Mouse (Mus musculus) c-Kit-negative CD71-positive TER-119-positive erythroid progenitor cells, embryonic 14.5 days (primary cell): ENCODE data around the gene H2-Eb1.
A peak's percentile ranks its signal among the peaks of the same experiment; 100 is the strongest.

Experiments
- DNase-seq: peaks from one replicate; pipeline ENCODE4 v3.0.0-alpha.2; 2013; ENCODE audit warnings: low read depth, low spot score

Gene H2-Eb1

DNA sequence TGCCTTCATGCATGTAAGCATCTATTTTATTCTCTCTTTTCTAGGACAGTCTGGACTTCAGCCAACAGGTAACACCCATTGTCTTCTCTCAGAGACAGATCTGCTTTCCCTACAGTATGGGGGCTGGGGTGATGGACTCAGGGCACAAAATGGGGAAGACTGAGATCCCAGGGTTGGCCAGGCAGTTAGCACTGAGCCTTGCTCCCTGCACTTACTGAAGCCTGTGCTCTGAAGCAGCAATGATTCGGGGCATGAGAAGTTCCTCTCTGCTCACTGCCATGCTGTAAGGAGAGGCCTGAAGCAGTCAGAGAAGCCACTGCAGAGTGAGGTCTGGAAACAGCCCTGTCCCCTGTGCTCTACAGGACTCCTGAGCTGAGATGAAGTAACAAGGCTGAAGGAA lies 9.8 kb downstream of the H2-Eb1 start:
- no peak for DNase-seq

DNA sequence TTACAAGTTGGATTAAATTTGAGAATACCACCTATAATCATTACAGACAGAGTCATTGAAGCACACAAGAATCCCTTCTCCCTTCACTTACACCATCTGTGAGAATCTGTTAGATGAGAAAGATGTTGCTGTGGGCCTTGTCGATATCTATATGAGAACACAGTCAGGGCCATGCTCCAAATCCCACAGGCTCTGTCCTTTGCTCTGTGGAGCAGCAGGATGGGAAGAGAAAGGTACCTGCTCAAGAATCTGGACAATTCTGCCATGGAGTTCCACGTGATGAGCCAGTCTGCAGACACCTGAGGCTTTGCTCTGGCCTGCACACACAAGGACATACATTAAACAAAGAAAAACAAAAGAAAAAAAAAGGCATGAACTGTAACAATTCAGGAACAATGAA lies 11.0 kb downstream of the H2-Eb1 start:
- DNase-seq, result no peak

DNA sequence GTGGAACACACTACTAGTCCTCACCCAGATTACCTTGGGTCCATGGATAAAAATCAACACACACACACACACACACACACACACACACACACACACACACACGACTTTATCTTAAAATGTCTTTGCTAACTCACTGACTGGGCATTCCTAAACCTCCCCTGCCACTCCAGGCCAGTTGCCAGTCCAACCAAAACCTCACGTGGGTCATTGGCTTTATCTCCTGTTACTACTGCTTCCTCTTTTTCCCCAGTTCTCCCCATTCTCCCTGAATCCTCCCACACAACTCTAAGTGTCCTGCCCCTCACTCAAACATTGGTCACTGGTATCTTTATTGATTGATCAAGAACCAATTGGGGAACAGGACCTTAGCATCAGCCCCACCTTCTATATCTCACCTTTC lies 11.6 kb downstream of the H2-Eb1 start:
- no peak for DNase-seq

DNA sequence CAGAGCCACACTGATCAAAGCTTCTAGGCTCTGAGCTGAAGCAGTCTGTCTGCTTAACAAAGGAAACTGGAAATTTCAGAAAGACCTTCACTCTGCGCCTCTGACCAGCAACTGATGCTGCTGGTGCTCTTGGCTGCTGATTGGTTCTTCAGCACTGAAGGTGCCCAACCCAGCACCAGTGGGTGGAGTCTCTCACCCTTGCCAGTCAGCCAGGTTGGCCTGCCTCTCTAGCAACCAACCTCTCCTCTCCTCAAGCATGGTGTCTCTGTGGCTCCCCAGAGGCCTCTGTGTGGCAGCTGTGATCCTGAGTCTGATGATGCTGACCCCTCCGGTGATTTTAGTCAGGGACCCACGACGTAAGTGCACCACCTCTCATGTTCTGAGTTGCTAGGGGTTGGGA lies 19.8 kb downstream of the H2-Eb1 start, which contains the start of gene H2-Eb2:
H2-Eb2 (plus strand) TSS at position 230 of the 400 bp plus-strand sequence.
- no peak for DNase-seq

DNA sequence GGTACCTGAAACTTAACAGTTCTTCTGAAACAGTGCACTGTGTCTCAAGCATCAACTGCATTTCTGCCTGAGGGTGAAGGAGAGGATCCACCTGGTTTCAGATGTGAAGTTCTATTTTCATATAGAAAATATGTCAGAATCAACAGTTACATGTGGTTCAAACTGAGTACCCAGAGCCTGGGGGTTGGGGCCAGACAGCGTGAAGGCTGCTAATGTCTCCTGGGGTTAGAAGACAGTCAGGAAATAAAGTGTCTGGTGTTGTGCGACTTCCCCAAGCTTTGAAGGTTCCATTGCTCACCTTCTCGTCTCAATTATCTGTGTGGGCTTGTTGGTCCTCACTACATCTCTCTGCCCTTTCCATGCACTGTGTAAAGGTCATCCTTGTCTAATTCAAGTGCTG lies 20.7 kb downstream of the H2-Eb1 start:
- no peak for DNase-seq

DNA sequence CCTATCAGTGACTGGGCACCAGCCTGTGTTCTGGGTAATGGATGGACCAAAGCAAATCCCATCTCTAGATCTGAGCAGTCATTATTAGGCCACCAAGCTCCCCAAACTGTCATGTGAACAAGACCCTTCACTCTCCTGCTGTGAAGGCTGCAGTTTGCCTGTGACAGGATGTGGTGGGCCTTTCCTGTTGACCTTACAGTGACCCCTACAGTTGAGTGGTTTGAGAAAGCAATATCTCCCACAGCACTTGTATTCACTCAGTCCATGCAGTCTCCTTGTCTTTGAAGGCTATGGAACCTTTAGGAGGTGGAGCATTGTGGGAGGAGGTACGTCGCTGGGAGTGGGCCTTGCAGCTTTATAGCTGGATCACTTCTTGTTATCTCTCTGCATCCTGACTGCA lies 24.1 kb downstream of the H2-Eb1 start:
- DNase-seq, result no peak

DNA sequence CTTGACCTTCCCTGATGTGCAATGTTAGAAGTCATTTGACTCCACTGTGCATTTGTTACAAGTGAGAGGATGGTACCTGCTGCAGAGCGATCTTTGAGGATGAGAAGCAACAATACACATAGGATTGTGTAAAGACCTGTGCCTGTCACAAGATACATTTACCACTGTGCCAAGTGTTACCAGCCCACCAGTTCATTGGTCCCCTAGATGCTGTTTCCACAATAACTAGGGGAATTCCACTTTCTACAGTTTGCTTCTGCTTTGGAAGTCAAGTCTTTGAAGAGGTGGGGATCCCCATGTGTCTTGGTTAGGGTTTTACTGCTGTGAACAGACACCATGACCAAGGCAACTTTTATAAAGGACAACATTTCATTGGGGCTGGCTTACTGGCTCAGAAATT lies 25.5 kb downstream of the H2-Eb1 start:
- no peak for DNase-seq

DNA sequence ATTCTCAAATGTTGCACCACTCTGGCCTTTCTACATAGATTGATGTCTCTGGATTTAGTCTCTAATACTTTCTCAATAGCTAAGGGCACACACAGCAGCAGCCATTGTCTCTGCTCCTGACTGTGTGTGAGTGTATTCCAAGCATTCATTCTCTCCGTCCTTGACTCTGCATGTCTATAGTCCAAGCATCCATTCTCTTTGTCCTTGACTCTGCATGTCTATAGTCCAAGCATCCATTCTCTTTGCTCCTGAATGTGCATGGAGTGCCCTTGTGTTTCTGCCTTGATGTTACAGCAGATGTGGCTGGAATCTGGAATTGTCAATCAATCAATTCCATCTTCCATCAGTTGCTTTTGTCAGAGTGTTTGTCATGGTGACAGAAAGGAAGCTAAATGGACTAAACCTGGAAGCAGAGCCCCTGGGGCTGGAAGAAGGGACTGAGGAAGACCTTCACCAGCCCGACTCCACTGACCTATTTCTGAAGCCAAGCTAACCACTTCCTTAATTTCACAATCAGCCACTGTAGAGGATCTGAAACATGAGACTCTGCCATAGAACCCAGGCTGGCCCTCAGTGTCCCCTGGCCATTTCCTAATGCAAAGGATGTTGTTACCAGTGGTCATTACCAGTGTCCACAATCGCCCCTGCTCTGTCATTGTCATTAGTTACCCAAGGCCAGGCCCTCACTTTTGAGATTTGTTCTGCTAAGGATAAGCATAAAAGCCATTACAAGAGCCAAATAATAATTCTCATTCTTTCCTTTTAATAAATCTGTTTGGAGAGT lies 35.1 kb downstream of the H2-Eb1 start:
- no peak for DNase-seq

DNA sequence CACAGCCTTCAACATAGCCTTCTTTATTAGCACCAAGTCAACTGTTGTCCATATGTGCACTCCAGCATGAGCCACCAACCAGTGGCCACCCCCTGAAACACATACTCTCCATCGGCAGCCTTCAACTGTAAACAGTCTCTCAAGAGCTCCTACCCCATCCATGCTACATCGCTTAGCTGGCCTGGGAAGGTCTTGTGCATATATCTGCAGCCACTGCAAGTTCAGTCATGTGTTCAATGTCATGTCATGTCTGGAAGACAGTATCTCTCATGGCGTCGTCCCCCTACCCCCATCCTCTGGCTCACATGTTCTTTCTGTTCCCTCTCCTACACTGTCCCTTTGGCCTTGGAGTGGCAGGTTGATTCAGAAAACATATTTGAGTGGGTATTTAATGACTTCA lies 39.2 kb downstream of the H2-Eb1 start:
- DNase-seq, result no peak

DNA sequence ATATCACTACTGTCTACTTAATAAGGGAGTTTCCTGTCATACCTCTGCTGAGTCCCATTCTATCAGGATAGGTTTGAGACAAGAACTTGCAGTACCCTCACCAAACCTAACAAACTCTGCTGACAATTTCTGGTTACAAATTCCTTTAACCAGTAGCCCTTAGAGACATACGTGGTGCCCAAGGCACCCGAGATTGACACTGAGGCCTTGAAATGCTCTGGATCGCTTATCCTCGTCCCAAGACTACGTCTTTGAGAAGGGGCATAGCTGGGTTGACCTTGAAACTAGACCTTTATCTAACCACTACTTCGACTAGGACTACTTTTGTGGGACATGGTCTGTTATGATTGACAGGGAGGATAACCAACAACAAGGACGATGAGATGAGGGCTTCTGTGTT lies 39.8 kb downstream of the H2-Eb1 start:
- DNase-seq, result no peak

DNA sequence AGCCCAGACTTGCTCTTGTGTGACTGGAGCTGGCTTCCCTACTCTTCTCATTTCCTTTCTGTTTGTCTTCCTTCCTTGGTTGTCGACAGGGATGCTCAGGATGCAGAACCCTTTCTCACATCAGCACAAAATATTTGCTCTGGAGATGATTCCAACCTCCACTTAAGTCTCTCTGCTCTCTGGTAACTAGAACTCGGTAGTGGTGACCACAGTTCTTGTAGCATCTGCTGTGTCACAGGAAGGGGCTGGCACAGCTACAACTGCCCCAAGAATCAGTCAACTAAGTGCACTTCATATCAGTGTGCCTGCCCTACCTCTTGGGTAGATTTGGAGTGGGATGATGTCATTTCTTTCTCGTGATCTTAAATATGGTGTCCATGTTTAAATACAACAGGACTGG lies 40.4 kb downstream of the H2-Eb1 start:
- no peak for DNase-seq

DNA sequence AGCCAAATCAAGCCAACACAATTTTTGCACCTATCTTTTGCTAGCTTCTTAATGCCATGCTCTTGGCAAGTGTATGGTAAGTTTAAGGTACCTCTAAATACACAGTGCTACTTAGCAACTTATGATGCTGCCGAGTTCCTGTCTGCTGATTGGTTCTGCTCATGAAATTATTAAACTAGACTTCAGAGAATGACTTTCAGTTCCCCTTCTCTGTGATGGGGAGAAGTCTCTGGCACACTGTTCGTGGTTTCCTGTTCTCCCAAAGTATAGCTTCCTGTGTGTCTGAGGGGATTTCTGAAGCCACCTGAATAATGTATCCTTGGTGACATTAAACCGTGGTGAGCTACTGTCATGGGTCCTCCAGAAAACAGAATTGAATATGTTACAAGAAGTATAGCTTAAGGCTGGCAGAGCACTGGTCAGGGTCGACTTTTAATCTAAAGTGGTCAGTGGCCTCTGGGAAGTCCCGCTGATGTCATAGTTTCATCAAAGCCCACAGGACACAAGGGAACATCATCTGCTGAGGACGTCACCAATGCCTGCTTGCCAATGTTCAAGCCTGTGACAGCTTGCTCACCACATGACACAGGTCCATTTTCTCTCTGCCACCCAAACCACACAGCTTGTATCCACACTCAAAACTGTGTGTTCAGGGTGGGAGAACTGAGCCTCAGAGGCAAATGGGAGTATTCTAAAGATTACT lies 42.1 kb downstream of the H2-Eb1 start:
- DNase-seq, result no peak

DNA sequence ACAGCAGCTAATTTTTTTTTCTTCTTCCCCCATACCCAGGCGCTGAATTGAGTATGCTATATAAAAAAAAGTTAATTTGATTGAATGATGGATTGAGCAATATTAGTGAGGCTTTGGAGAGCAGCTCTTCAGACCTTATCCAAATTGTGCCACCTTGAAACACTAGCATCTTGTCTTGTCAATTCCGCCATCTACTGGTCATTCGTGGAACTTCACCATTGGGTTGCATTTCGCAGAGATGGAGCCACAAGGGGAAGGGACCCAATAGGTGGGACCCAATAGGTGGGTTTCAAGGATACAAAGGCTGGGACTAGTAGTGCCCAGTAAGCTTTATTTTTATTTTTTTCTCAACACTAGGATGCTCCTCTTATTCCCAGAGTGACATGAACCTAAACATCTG lies 43.8 kb downstream of the H2-Eb1 start:
- DNase-seq, result peak; percentile 44

DNA sequence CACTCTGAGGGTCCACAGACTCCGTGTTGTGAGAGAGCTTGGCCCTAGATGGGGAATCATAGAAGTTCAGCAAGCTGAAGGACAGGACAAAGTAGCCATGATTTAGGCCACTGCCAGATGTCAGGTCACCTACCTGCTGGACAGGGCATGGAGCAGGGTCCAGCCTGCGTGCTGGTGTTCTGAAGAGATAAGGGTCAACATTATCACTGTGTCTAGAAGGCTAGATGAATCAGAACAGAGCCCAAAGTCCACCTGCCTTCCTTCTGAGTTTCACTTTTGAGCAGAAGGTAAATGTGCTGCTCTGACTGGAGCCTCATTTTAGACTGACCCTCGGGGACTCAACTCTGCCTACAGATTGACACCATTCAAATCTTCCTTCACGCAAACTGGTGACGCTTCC lies 48.9 kb downstream of the H2-Eb1 start, which contains the start of gene Btnl2:
Btnl2 (plus strand) TSS at position 284 of the 400 bp plus-strand sequence.
- DNase-seq, result no peak

DNA sequence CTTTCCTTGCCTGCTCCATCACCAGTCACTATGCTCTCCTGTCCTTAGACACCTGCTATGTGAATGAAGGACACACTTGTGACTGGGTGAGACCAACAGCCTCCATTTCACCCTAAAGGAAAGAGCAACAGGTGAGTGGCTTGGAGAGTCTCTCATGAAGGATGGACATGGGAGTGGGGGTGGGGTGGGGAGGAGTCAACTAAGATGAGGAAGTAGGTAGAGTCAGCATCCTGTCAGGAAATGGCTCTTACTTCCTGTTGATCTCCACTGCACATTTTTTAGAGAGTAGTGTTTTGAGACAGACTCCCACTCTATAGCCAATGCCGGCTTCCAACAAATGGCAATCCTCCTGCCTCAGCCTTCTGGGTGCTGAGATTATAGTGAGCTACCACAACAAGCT lies 49.3 kb downstream of the H2-Eb1 start:
- DNase-seq, result no peak

DNA sequence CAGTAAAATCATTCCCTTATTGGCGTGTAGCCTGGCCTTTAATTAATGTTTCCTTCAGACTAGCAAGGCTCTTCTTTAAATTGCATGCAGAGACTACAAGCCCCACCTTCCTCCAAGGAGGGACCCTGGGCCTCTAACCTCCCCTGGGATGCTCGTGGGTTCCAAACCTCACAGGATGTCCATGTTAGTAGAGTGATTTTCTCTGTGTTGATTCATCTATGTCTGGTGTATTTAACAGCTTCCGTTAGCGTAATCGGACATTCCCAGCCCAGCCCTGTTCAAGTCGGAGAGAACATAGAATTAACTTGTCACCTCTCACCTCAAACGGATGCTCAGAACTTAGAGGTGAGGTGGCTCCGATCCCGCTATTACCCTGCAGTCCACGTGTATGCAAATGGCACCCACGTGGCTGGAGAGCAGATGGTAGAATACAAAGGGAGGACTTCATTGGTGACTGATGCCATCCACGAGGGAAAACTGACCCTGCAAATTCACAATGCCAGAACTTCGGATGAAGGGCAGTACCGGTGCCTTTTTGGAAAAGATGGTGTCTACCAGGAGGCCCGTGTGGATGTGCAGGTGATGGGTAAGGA lies 57.4 kb downstream of the H2-Eb1 start:
- no peak for DNase-seq

DNA sequence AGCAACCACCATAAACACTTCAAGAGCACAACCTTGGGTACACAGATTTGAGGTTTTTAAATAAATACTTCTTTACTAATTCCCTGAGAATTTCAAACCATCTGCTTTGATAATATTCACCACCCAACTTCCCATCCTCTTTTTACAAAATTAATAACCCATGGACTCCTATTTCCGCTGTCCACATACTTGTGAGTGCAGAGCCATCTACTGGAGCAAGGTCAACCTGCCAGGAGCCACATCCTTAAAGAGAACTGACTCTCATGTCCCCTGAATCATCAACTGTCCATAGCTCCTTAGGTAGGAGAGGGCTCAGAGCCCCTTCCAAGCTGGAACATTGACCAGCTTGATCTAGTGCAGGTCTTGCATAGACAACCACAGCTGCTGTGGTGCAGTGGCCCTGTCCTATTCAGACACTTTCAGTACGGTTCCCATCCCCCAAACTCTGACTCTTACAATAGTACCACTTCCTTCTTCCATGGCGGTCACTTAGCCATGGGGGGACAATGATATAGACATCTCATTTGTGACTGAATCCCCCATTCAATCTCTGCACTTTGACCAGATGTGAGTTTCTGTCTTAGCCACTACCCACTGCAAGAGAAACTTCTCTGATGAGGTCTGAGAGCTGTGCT lies 58.1 kb downstream of the H2-Eb1 start:
- DNase-seq, result no peak

DNA sequence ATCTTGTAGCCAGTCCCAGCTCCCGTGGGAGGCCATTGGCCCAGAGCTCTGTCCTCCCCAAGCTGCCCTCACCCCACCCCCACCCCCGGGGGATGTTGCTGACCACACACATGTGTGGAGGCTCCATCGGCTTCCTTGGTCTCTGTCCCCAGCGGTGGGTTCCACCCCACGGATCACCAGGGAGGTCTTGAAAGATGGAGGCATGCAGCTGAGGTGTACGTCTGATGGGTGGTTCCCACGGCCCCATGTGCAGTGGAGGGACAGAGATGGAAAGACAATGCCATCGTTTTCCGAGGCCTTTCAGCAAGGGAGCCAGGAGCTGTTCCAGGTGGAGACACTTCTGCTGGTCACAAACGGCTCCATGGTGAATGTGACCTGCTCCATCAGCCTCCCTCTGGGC lies 59.4 kb downstream of the H2-Eb1 start:
- DNase-seq, result no peak
